Mouse (Mus musculus): ENCODE measurements at regions not wholly inside any gene's neighbourhood (a gene's known extent, or its start where the extent isn't known, plus 50 kb on each side); places are given as distances from the start of the nearest gene placed in this dataset.

DNA sequence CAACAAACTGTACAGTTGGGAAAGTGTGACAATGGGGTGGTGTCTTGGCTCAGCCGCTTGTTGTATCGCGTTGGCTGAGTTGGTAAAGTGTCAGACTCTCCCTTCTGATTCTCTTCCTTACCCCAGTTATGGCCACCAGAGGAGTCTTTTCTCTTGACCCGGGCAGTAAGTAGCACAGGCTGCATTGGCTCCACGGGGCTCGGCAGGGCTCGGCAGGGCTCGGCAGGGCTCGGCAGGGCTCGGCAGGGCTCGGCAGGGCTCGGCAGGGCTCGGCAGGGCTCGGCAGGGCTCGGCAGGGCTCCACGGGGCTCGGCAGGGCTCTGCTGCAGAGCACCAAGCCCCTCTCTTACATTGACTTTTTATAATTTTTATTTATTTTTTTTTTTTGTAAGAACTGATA, 91.6 kb upstream of the Topaz1 start:
- Histone ChIP-seq H3K4me2 (ENCODE audit: low read depth, low read length) (no peak overlapping the region), H3K36me3 (ENCODE audit: control insufficient read depth, insufficient read depth, low read length) (no peaks in the 10 kb centered on the region)
- 34% methylated on average over 17 of the region's 17 CpGs for WGBS

DNA sequence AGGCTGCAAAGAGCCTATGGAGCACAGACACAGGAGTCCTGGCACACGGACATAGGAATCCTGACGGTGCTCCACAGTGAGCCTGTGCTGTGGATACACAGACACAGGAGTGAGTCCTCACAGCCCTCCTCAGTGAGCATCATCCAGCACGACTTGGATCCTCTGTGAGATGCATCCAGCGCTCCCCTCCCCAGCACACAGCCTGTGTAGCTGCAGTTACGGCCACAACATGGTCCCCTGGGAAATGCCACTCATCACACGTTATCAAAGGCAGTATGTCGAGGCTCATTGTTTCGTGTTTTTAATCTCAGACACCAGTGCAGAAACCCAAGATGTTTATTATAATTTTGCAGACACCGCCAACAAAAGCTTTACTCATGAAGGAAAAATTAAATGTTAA, 87.1 kb upstream of the Topaz1 start:
- no peak overlapping the region for H3K27ac ChIP-seq (ENCODE audit: low read length)
- no peaks in the 10 kb centered on the region for H3K36me3 ChIP-seq (ENCODE audit: control insufficient read depth, insufficient read depth, low read length)
- H3K9ac ChIP-seq (ENCODE audit: low read length), result no peak overlapping the region
- no peak overlapping the region for H3K4me3 ChIP-seq (replicated peaks; ENCODE audit: low read length)
- no peaks in the 10 kb centered on the region for H3K27me3 ChIP-seq (ENCODE audit: control insufficient read depth, insufficient read depth, low read length)
- no peak overlapping the region for H3K4me2 ChIP-seq (ENCODE audit: low read depth, low read length)
- H3K4me1 ChIP-seq (ENCODE audit: control insufficient read depth, insufficient read depth, low read length), result no peaks in the 10 kb centered on the region
- WGBS, result 69% methylated on average over 9 of the region's 9 CpGs
- H3K9me3 ChIP-seq (replicated peaks; ENCODE audit: control insufficient read depth, low read length), result no peaks in the 10 kb centered on the region
- no peak for ATAC-seq (ENCODE audit: insufficient read depth, low FRiP score)

More for the DNA sequence above, 91.6 kb upstream of the Topaz1 start:
- Histone ChIP-seq H3K9me3 (replicated peaks; ENCODE audit: control insufficient read depth, low read length) (no peaks in the 10 kb centered on the region), H3K27ac (ENCODE audit: low read length) (no peak overlapping the region), H3K27me3 (ENCODE audit: control insufficient read depth, insufficient read depth, low read length) (no peaks in the 10 kb centered on the region), H3K4me3 (replicated peaks; ENCODE audit: low read length) (no peak overlapping the region), H3K9ac (ENCODE audit: low read length) (no peak overlapping the region), H3K4me1 (ENCODE audit: control insufficient read depth, insufficient read depth, low read length) (no peaks in the 10 kb centered on the region)
- ATAC-seq (ENCODE audit: insufficient read depth, low FRiP score), result no peak

DNA sequence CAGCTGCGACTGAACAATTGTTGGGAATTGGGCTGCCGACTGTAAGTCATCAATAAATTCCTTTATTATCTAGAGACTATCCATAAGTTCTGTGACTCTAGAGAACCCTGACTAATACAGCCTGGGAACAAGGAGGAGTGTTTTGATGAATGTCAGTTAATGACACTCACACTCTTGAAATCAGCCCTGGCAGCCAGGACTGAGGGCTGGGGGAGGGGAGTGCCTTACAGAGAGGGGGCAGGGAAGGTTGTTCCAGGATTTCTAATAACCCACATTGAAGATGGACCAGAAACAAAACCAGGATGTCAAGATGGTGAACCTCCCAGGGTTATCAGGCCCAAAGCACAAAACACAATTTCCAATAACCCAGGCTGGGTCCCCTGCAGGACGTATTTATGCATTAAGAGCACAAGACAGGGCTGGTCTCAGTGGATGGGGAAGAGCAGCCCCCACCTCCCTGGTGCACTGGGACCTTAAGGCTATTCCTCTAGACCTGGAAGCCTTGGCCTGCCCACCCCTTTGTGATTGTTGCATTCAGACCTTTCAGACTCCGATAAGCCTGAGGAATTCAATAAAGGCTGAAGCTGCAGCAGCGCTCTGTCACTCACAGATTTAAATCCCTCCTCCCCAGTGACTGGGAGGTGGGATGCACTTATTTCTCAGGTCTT, 80.0 kb upstream of the Topaz1 start:
- H3K36me3 ChIP-seq (ENCODE audit: control insufficient read depth, insufficient read depth, low read length), result no peaks in the 10 kb centered on the region
- H3K4me1 ChIP-seq (ENCODE audit: control insufficient read depth, insufficient read depth, low read length), result no peaks in the 10 kb centered on the region
- H3K27ac ChIP-seq (ENCODE audit: low read length), result no peak overlapping the region
- ATAC-seq (ENCODE audit: insufficient read depth, low FRiP score), result no peak
- no peaks in the 10 kb centered on the region for H3K9me3 ChIP-seq (replicated peaks; ENCODE audit: control insufficient read depth, low read length)
- H3K27me3 ChIP-seq (ENCODE audit: control insufficient read depth, insufficient read depth, low read length), result no peaks in the 10 kb centered on the region
- WGBS, result 37% methylated on average over 3 of the region's 5 CpGs
- no peak overlapping the region for H3K4me2 ChIP-seq (ENCODE audit: low read depth, low read length)
- no peak overlapping the region for H3K4me3 ChIP-seq (replicated peaks; ENCODE audit: low read length)
- H3K9ac ChIP-seq (ENCODE audit: low read length), result no peak overlapping the region

DNA sequence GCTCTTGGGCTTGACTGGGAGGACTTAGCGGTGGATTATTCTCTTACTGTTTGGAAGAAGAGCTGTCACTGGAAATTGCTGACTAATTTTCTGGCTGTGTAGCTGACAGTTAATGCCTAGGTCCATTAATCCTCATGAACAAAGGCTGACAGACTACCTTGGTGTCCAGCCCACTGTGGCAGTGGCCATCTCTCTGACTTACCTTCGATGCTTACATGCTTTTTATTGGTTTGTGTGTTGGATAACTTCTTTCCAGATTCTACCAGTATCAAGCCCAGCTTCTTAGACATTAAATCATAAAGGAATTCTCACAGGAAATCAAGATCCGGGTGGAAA, 79.5 kb upstream of the Topaz1 start:
- no peak overlapping the region for H3K4me2 ChIP-seq (ENCODE audit: low read depth, low read length)
- H3K9ac ChIP-seq (ENCODE audit: low read length), result no peak overlapping the region
- 59% methylated on average over 3 of the region's 3 CpGs for WGBS
- ATAC-seq (ENCODE audit: insufficient read depth, low FRiP score), result no peak
- H3K9me3 ChIP-seq (replicated peaks; ENCODE audit: control insufficient read depth, low read length), result no peaks in the 10 kb centered on the region
- H3K36me3 ChIP-seq (ENCODE audit: control insufficient read depth, insufficient read depth, low read length), result no peaks in the 10 kb centered on the region
- H3K27ac ChIP-seq (ENCODE audit: low read length), result no peak overlapping the region
- no peak overlapping the region for H3K4me3 ChIP-seq (replicated peaks; ENCODE audit: low read length)
- H3K4me1 ChIP-seq (ENCODE audit: control insufficient read depth, insufficient read depth, low read length), result no peaks in the 10 kb centered on the region
- H3K27me3 ChIP-seq (ENCODE audit: control insufficient read depth, insufficient read depth, low read length), result no peaks in the 10 kb centered on the region

DNA sequence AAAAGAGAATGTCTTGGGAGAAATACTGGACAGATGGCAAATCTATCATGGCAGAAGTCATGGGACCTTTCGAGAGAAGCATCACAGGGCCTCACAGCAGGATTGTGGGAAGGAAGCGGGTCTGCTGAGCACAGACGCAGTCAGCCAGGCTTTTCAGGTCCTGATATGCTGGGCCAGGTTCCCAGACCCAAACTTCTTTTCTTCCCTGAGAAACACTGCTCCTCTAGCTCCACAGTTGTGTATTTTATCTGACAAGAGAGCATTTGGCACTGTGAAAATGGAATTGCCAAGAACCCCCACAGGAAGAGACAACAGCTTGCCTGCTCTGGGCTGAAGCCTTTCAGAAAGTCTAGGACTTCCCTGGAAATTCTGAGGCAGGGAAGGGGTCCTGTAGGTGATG, 73.4 kb upstream of the Topaz1 start:
- no peak for ATAC-seq (ENCODE audit: insufficient read depth, low FRiP score)
- no peaks in the 10 kb centered on the region for H3K27me3 ChIP-seq (ENCODE audit: control insufficient read depth, insufficient read depth, low read length)
- no peak overlapping the region for H3K27ac ChIP-seq (ENCODE audit: low read length)
- no peaks in the 10 kb centered on the region for H3K36me3 ChIP-seq (ENCODE audit: control insufficient read depth, insufficient read depth, low read length)
- H3K9me3 ChIP-seq (replicated peaks; ENCODE audit: control insufficient read depth, low read length), result no peaks in the 10 kb centered on the region
- no peak overlapping the region for H3K9ac ChIP-seq (ENCODE audit: low read length)
- no peak overlapping the region for H3K4me3 ChIP-seq (replicated peaks; ENCODE audit: low read length)
- WGBS, result 72% methylated on average over 3 of the region's 3 CpGs
- no peaks in the 10 kb centered on the region for H3K4me1 ChIP-seq (ENCODE audit: control insufficient read depth, insufficient read depth, low read length)
- H3K4me2 ChIP-seq (ENCODE audit: low read depth, low read length), result no peak overlapping the region

DNA sequence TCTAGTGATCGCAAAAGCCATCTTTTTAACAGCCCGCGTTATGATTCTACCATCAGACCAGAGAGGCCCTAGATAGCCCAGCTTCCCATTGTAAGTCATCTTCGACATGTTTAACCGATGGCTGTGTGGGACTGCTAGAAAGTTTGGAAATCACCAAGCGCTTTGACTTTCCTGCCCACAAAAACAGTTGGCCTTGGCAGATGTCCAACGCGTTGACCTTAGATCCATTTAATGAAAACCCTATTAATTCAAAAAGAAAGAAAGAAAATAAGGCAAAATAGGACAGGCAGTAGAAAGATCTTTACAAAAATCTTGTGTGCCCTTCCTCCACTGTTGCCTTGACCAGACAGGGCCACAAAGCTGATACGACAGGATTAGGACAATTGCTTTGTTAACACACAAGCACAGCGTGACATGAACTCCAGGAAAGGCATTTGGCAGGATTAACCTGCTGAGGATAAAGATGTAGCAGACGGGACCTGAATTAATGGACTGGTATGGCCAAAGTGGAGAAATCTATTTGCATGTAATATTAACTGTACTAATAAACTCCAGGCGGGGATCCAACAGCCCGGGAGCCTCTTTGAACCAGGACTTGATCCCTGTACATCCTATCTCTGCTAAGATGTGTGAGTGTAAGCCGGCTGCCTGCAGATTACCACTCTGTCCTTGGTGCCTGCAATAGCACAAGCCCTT, 69.0 kb upstream of the Topaz1 start:
- Histone ChIP-seq H3K4me2 (ENCODE audit: low read depth, low read length) (no peak overlapping the region), H3K4me3 (replicated peaks; ENCODE audit: low read length) (no peak overlapping the region), H3K9ac (ENCODE audit: low read length) (no peak overlapping the region), H3K36me3 (ENCODE audit: control insufficient read depth, insufficient read depth, low read length) (no peaks in the 10 kb centered on the region), H3K27me3 (ENCODE audit: control insufficient read depth, insufficient read depth, low read length) (no peaks in the 10 kb centered on the region), H3K9me3 (replicated peaks; ENCODE audit: control insufficient read depth, low read length) (no peaks in the 10 kb centered on the region), H3K27ac (ENCODE audit: low read length) (no peak overlapping the region), H3K4me1 (ENCODE audit: control insufficient read depth, insufficient read depth, low read length) (no peaks in the 10 kb centered on the region)
- 76% methylated on average over 14 of the region's 14 CpGs for WGBS
- no peak for ATAC-seq (ENCODE audit: insufficient read depth, low FRiP score)

DNA sequence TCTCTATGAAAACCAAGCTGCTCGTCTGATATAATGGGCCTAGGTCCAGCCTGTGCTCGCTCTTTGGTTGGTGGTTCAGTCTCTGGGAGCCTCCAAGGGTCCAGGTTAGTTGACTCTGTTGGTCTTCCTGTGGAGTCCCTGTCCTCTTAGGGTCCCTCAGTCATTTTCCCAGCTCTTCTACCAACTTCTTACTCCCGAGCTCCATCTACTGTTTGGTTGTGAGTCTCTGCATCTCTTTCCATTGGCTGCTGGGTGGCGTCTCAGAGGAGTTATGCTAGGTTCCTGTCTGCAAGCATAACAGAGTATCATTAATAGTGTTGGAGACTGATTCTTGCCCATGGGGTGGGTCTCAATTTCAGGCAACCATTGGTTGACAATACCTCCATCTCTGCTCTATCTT, 60.0 kb upstream of the Topaz1 start:
- H3K4me2 ChIP-seq (ENCODE audit: low read depth, low read length), result no peak overlapping the region
- ATAC-seq (ENCODE audit: insufficient read depth, low FRiP score), result no peak
- WGBS, result 29% methylated on average over 4 of the region's 4 CpGs

DNA sequence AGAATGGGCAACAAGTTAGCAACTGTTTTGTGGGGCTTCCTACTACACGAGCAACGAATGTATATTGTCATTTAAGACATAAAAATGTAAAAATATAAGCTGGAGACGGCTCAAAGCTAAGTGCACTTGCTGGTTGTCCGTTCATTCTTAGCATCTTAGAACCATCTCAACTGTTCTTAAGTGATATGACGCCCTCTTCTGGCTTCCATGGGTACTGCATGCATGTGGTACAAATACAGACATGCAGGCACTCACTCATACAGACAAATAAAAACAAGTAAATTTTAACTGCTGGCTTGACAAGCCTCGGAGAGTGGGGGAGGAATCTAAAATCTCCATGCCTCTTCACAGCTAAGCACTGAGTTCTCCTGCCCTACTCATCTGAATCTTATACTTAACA, 55.3 kb upstream of the Topaz1 start:
- Histone ChIP-seq H3K9ac (ENCODE audit: low read length) (no peak overlapping the region), H3K27me3 (ENCODE audit: control insufficient read depth, insufficient read depth, low read length) (no peaks in the 10 kb centered on the region), H3K9me3 (replicated peaks; ENCODE audit: control insufficient read depth, low read length) (no peaks in the 10 kb centered on the region), H3K27ac (ENCODE audit: low read length) (no peak overlapping the region), H3K36me3 (ENCODE audit: control insufficient read depth, insufficient read depth, low read length) (no peaks in the 10 kb centered on the region), H3K4me2 (ENCODE audit: low read depth, low read length) (no peak overlapping the region), H3K4me1 (ENCODE audit: control insufficient read depth, insufficient read depth, low read length) (no peaks in the 10 kb centered on the region), H3K4me3 (replicated peaks; ENCODE audit: low read length) (no peak overlapping the region)
- ATAC-seq (ENCODE audit: insufficient read depth, low FRiP score), result no peak
- WGBS, result 68% methylated on average over 6 of the region's 6 CpGs

More for the DNA sequence above, 60.0 kb upstream of the Topaz1 start:
- Histone ChIP-seq H3K36me3 (ENCODE audit: control insufficient read depth, insufficient read depth, low read length) (no peaks in the 10 kb centered on the region), H3K4me3 (replicated peaks; ENCODE audit: low read length) (no peak overlapping the region), H3K4me1 (ENCODE audit: control insufficient read depth, insufficient read depth, low read length) (no peaks in the 10 kb centered on the region), H3K9ac (ENCODE audit: low read length) (no peak overlapping the region), H3K9me3 (replicated peaks; ENCODE audit: control insufficient read depth, low read length) (no peaks in the 10 kb centered on the region), H3K27me3 (ENCODE audit: control insufficient read depth, insufficient read depth, low read length) (no peaks in the 10 kb centered on the region), H3K27ac (ENCODE audit: low read length) (no peak overlapping the region)

DNA sequence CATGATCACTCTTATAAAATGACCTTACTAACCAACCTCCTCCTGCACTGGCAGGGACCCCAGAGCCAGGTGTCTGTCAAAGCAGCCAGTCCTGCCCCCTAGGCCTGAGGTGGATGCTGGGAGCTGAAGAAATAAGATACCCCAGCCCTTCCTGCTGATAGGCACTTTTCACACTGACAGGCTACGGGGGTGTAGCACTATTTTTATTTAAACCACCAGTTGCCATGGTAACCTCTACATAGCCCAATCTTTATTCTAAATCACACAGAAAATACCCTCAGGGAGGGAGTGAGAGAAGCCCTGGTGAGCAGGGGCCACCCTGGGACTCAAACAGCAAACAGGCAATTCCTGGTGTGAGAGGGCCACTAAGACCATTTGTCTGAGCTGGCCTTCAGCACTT, 51.4 kb upstream of the Topaz1 start:
- 9% methylated on average over 1 of the region's 1 CpGs for WGBS
- H3K36me3 ChIP-seq (ENCODE audit: control insufficient read depth, insufficient read depth, low read length), result no peaks in the 10 kb centered on the region
- ATAC-seq (ENCODE audit: insufficient read depth, low FRiP score), result no peak
- no peak overlapping the region for H3K4me2 ChIP-seq (ENCODE audit: low read depth, low read length)
- no peak overlapping the region for H3K9ac ChIP-seq (ENCODE audit: low read length)
- H3K4me1 ChIP-seq (ENCODE audit: control insufficient read depth, insufficient read depth, low read length), result no peaks in the 10 kb centered on the region
- no peak overlapping the region for H3K27ac ChIP-seq (ENCODE audit: low read length)
- no peak overlapping the region for H3K4me3 ChIP-seq (replicated peaks; ENCODE audit: low read length)
- H3K9me3 ChIP-seq (replicated peaks; ENCODE audit: control insufficient read depth, low read length), result no peaks in the 10 kb centered on the region
- no peaks in the 10 kb centered on the region for H3K27me3 ChIP-seq (ENCODE audit: control insufficient read depth, insufficient read depth, low read length)
